Mouse (Mus musculus): ENCODE measurements at regions not wholly inside any gene's neighbourhood (a gene's known extent, or its start where the extent isn't known, plus 50 kb on each side); places are given as distances from the start of the nearest gene placed in this dataset.
A peak's percentile ranks its signal among the peaks of the same experiment; 100 is the strongest.

GRCm38 (mm10) chr4:153018138-153018921, 464.3 kb downstream of the Ajap1 start:
- no peak for DNase-seq

DNA sequence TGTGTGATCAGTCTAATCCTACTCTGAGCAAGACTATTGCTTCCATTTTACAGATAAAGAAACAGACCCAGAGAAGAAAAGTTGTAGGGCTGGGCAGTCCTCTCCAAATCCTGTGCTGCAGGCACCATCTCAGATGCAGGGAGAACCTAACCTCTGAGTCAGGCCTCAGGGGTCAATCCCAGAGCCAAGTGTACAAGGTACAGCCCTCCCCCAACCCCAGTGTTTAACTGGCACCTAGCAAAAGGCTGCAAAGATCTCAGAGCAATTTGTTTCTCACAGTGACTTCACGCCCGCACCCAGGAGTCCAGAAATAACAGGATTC, 464.8 kb downstream of the Ajap1 start:
- no peak for DNase-seq

- DNase-seq: no peak
Measured at GRCm38 (mm10) chr4:153003338-153003737, 479.3 kb downstream of the Ajap1 start.

DNA sequence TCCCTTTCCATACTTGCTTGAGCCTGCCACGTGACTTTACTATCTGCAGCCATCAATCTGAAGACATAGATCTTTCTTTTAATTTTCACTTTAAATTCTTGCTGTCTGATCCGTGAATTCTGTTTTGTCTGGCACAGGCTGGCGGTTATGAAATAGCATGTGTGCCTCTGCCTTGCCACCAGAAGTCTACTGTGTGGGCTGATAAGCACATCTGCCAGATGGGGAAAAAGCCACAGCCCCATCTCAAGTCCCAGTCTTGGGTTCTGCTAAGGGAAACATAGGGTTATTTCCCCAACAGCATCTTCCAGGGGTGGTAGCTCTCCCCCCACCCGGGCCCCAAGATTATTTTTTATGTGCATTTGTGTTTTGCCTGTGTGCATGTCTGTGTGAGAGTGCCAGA, 480.1 kb downstream of the Ajap1 start:
- DNase-seq: peak; percentile 2

DNA sequence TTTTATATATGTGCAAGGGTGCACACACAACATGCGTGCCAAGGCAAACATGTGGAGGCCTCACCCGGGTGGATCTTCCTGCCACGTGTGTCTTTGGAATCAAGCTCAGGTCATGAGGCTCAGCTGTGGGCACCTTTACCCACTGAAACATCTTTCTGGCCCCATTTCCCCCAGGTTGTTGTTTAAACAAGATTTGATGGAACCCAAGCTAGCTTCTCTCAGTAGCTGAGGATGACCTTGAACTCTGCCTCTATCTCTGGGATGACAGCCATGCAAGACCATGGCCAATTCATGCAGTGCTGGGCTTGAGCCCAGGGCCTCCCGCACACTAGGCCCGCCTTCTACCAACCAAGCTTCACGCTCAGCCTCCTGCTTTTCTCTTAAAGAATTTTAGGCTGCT, 480.9 kb downstream of the Ajap1 start:
- no peak for DNase-seq

- no peak for DNase-seq
Measured at GRCm38 (mm10) chr4:152999526-152999925, 483.1 kb downstream of the Ajap1 start.

DNA sequence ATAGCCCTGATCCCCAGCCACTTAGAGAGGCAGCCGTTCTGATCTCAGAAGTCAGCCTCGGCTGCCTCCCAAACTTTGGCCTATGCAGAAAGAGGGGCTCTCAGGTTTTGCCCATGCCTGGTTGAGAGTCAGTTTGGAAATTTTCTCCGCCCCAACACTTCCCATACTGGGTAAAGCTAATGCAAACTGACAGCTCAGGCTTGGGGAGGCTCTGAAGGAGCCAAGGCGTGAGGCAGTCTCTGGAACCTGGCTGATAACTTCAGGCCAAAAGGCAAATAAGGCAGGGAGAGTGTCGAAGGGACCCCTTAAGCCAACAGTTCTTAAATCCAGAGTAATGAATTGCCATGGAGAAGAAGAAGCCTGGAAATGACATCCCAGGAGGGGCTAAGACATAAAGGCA, 485.4 kb downstream of the Ajap1 start:
- DNase-seq: no peak

- DNase-seq: no peak
Measured at GRCm38 (mm10) chr4:152996641-152997040, 486.0 kb downstream of the Ajap1 start.

DNA sequence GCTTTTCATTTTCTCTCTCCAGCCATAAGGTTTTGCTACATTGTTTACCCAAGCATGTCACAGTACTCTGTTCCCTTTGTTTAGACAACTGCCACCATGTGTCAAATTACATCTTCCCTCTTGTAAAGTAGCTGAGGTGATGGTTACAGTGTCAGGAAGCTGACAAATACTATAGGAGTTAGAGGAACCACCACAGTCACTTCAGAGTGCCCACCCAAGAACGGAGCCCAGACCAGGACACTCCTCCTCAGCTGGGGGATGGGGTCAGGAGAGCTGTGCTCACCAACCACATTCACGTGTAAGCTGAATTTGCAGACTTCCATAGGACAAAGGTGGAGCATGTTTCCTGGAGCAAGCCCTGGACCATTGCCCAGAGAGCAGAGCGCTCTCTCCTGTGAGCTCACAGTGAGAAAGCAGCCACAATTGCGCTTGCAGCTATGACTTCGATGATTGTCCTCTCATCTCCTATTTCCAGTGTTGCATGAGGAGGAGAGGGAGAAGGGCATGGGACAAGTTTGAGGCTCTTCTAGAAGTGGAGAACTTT, 487.5 kb downstream of the Ajap1 start:
- no peak for DNase-seq

GRCm38 (mm10) chr4:152994206-152994605, 488.4 kb downstream of the Ajap1 start:
- DNase-seq: no peak

DNA sequence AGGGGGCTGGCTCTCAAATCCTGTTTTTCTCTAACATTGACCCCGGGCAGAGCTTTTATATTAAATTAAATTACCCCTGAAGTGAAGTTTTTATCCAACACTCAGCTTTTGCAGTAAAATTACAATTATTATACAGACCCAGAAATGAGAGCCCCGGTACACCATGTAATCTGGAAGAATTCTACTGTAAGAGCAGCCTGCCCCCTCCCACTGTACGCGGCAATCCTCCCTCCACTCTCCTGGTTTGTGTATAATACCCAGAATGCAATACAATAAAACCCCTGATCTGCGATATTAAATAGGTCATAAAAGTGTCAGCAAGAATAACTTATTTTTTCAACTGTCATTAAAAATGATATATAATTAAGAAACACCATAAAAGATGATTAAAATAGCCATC, 492.3 kb downstream of the Ajap1 start:
- no peak for DNase-seq

- DNase-seq: no peak
Measured at GRCm38 (mm10) chr4:152987726-152988125, 494.9 kb downstream of the Ajap1 start.

DNA sequence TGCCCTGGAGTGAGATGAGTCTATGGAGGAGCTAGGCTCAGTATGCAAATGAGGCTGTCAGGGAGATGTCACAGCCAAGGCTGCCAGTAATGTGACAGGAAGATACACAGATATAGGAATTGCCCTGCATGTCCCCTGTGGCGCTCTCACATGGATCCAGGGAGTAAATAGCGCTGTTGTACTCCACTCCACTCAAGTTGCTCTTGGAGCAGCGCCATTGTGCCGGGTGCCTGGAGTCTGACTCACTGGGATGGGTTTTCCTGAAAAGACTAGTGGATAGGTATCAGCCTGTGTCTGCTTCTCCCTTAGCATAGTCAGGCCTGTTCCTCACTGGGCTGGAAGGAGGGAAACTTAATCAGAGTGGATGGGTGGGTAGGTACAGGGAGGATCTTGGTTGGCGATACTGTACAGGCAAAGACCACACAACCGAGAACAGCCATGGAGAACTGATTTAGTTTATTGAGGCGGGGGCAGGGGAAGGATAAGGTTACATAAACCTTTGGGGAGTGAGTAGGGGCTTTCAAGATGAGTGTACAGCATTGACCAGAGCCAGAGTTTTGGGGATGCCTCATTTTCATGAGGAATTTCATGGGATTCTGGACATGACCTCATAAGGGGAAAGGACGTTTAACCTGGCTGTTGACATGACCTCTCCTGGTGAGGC, 497.5 kb upstream of the Kcnab2 start:
- no peak for DNase-seq

- no peak for DNase-seq
Measured at GRCm38 (mm10) chr4:152963001-152963400, 485.3 kb upstream of the Kcnab2 start.

- DNase-seq: no peak
Measured at GRCm38 (mm10) chr4:152962165-152962564, 484.5 kb upstream of the Kcnab2 start.

DNA sequence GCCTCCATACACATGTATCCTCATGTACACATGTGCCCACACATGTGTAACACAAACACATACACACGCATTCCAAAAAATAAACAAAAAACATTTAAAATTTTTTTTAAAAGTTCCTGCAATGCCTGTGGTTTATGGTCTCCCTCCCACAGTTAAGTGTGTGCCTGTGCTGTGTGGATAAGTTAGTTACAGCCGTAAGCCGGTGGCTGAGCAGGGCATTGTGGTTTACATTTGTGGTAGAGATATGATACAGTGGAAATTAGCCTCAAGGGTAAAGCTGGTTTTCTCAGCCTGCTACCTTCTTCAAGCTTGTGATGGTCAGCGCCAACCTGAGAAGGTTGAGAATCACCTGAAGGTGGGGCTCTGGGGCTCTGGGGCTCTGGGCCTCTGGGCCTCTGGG, 484.0 kb upstream of the Kcnab2 start:
- DNase-seq: no peak

GRCm38 (mm10) chr4:152959627-152960230, 482.1 kb upstream of the Kcnab2 start:
- no peak for DNase-seq

GRCm38 (mm10) chr4:152953237-152953974, 475.7 kb upstream of the Kcnab2 start:
- DNase-seq: no peak

DNA sequence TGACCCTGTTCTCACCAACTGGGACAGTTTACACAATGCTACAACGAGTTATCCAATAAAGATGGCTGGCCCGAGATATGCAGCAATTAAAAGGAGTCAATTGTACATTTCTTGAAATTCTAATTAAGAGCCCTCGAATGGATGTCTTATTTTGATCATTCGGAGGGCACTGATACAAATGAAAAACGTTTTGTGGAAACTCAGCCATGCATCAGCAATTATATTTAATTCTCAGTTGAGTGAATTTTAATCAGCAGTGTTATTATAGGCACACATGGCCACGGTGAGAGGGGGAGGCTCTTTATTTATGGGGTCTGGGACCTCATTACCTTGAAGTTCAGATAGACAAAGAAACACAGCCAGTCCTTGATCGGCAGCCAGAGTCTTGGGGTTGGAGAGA, 471.3 kb upstream of the Kcnab2 start:
- no peak for DNase-seq

- DNase-seq: no peak
Measured at GRCm38 (mm10) chr4:152941159-152941558, 463.5 kb upstream of the Kcnab2 start.

GRCm38 (mm10) chr4:152936614-152937013, 458.9 kb upstream of the Kcnab2 start:
- no peak for DNase-seq

DNA sequence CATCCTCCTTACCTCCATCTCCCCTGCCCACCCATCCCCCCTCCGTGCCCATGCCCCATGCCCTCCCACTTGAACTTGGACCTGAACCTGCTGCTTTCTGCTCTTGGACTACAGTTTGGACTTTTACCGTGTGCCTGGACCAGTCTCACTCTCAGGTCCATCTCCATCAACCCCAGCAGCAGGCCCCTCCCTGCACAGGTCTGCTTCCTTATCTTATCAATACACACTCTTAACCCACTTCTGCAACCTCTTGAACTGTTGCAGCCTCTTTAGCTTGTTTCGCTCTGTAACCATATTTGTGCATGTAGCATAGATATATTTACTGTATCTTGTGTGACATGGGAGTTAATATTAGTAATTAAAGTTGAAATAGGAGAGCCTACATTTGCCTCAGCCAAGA, 457.8 kb upstream of the Kcnab2 start:
- DNase-seq: no peak

DNA sequence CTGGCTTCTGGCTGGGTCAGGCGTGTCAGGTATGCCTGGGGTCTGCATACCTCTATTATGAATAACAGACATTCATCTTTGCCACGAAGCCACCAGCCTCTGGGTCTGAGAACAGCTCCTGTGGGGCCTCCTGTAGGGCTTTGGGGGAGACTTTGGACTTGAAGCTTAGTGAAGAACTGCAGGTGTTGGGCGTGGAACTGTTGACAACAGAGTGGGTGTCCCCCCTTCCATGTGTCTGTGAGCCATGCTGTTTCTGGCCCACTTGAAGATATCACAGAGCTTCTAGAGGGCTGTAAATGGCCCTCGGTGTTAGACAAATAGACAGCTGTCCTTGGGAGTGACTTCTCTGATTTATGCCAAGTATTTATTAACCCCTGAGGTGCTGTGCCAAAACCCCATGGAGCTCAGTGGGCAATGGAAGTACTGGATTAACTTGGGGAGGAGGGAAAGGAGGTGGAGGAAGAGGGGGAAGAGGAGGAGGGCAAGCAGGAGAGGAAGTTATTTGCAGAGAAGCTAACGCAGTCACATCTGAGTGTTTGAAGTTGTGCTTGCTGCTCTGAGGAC, 450.8 kb upstream of the Kcnab2 start:
- DNase-seq: no peak
